Mouse (Mus musculus): ENCODE data around the gene Apoc1. TPM values are rescaled to one million over a fixed set of nuclear protein-coding genes. Genes with fewer than 3 reads are reported as not detected.

Gene Apoc1
- polyA plus RNA-seq, 1 experiment from 2014 or later: 1.5 TPM

DNA sequence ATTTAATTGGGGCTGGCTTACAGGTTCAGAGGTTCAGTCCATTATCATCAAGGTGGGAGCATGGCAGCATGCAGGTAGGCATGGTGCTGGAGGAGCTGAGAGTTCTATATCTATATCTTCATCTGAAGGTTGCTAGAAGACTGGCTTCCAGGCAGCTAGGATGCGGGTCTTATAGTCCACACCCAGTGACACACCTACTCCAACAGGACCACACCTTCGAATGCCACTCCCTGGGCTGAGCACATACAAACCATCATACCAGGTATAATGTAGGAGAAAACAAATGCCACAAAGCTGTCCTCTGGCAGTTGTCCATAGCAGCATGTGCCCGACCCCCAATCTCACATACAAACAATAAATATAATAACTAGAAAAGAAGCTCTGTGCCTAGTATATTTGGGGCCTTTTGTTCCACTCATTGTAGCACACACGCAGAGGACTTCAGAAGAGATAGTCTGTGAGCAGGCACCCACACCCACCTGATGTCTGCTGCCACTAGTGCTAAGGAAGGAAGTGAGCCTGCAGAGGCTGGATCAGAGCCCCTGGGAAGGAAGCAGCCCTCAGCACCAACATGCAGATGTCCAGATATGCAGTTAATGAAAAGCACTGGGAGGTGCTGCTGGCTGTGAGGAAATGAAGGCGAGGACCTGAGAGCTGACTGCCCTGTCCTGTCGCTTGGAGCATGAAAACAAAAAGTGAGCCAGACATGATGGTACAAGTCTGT, 41.2 kb downstream of the Apoc1 start:
- no peak for ATAC-seq (replicated peaks)
- H3K9me3 ChIP-seq: no peaks in the 10 kb centered on the region
- H3K4me1 ChIP-seq: no peaks in the 10 kb centered on the region
- no peak overlapping the region for H3K9ac ChIP-seq
- H3K4me3 ChIP-seq: no peak overlapping the region
- H3K27ac ChIP-seq: no peak overlapping the region
- H3K27me3 ChIP-seq (replicated peaks): no peaks in the 10 kb centered on the region
- 96% methylated on average over 6 of the region's 6 CpGs for WGBS
- H3K36me3 ChIP-seq (replicated peaks): peaks cover 35% of the 10 kb centered on the region
- H3K4me2 ChIP-seq: no peak overlapping the region

DNA sequence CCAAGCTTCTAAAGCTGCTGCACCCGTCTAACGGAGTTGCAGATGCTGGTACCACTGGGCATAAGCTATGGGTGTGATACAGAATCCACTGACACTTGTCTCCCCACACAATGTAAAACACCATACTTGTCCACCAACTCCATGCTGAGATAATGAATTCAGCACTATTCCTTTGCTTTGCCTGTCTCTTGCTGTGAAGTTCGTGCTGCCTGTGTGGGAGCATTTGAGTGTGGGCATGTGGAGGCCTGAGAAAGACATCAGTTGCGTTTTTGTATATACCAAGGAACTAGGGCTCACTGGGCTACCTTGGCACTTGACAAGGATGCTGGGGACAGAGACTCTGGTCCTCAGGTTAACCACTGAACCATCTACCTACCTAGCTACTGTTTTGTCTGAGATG, 51.2 kb downstream of the Apoc1 start:
- Histone ChIP-seq H3K4me3 (no peak overlapping the region), H3K4me1 (no peaks in the 10 kb centered on the region), H3K9ac (no peak overlapping the region), H3K27ac (no peak overlapping the region), H3K27me3 (replicated peaks) (no peaks in the 10 kb centered on the region), H3K9me3 (no peaks in the 10 kb centered on the region), H3K36me3 (replicated peaks) (peaks cover 83% of the 10 kb centered on the region), H3K4me2 (no peak overlapping the region)
- no peak for ATAC-seq (replicated peaks)
- WGBS: 93% methylated on average over 4 of the region's 4 CpGs

Other genes starting within 250 kb of the Apoc1 start
- gene Mark4, start 233.8 kb downstream of the Apoc1 start, polyA plus RNA-seq (2015; fragmentation: Nextera tagmentation; extraction: Ambion mirVana): 20.4 and 20.6 TPM in 2 replicates
- gene Exoc3l2, start 229.3 kb downstream of the Apoc1 start, polyA plus RNA-seq (2015; fragmentation: Nextera tagmentation; extraction: Ambion mirVana): 0.17 and 0.57 TPM in 2 replicates
- gene Bloc1s3, start 184.3 kb downstream of the Apoc1 start, polyA plus RNA-seq (2015; fragmentation: Nextera tagmentation; extraction: Ambion mirVana): 4.8 and 5.0 TPM in 2 replicates
- gene Trappc6a, start 184.3 kb downstream of the Apoc1 start, polyA plus RNA-seq (2015; fragmentation: Nextera tagmentation; extraction: Ambion mirVana): 38.3 and 39.1 TPM in 2 replicates
- 0.74 and 0.95 TPM in 2 replicates for gene Nkpd1, start 174.8 kb downstream of the Apoc1 start, polyA plus RNA-seq (2015; fragmentation: Nextera tagmentation; extraction: Ambion mirVana)
- gene Ppp1r37, start 129.6 kb downstream of the Apoc1 start, polyA plus RNA-seq (2015; fragmentation: Nextera tagmentation; extraction: Ambion mirVana): 44.0 and 48.3 TPM in 2 replicates
- gene Zfp296, start 115.4 kb downstream of the Apoc1 start, polyA plus RNA-seq (2015; fragmentation: Nextera tagmentation; extraction: Ambion mirVana): 0.25 and 0.26 TPM in 2 replicates
- gene Gemin7, start 115.1 kb downstream of the Apoc1 start, polyA plus RNA-seq (2015; fragmentation: Nextera tagmentation; extraction: Ambion mirVana): 142 and 155 TPM in 2 replicates
- gene Clasrp, start 88.2 kb downstream of the Apoc1 start, polyA plus RNA-seq (2015; fragmentation: Nextera tagmentation; extraction: Ambion mirVana): 67.2 and 69.1 TPM in 2 replicates
- 5.5 and 5.9 TPM in 2 replicates for gene Relb, start 63.2 kb downstream of the Apoc1 start, polyA plus RNA-seq (2015; fragmentation: Nextera tagmentation; extraction: Ambion mirVana)
- gene Clptm1, start 27.6 kb downstream of the Apoc1 start, polyA plus RNA-seq (2015; fragmentation: Nextera tagmentation; extraction: Ambion mirVana): 129 and 135 TPM in 2 replicates
- 1.2 TPM in 1 of 2 replicates, not detected in the other for gene Apoc2, start 14.7 kb downstream of the Apoc1 start, polyA plus RNA-seq (2015; fragmentation: Nextera tagmentation; extraction: Ambion mirVana)
- not detected in 2 replicates for gene Gm44805, start 11.2 kb downstream of the Apoc1 start, polyA plus RNA-seq (2015; fragmentation: Nextera tagmentation; extraction: Ambion mirVana)
- not detected in 2 replicates for gene Apoc4, start 11.2 kb downstream of the Apoc1 start, polyA plus RNA-seq (2015; fragmentation: Nextera tagmentation; extraction: Ambion mirVana)
- 385 and 514 TPM in 2 replicates for gene Apoe, start 6.5 kb upstream of the Apoc1 start, polyA plus RNA-seq (2015; fragmentation: Nextera tagmentation; extraction: Ambion mirVana)
- 139 and 156 TPM in 2 replicates for gene Tomm40, start 22.8 kb upstream of the Apoc1 start, polyA plus RNA-seq (2015; fragmentation: Nextera tagmentation; extraction: Ambion mirVana)
- 56.3 and 60.8 TPM in 2 replicates for gene Nectin2, start 57.8 kb upstream of the Apoc1 start, polyA plus RNA-seq (2015; fragmentation: Nextera tagmentation; extraction: Ambion mirVana)
- 12.4 and 13.8 TPM in 2 replicates for gene Bcam, start 78.4 kb upstream of the Apoc1 start, polyA plus RNA-seq (2015; fragmentation: Nextera tagmentation; extraction: Ambion mirVana)
- gene Cblc, start 104.1 kb upstream of the Apoc1 start, polyA plus RNA-seq (2015; fragmentation: Nextera tagmentation; extraction: Ambion mirVana): 0.40 and 0.57 TPM in 2 replicates
- 0.89 and 1.7 TPM in 2 replicates for gene Bcl3, start 130.1 kb upstream of the Apoc1 start, polyA plus RNA-seq (2015; fragmentation: Nextera tagmentation; extraction: Ambion mirVana)
- gene Gm19345, start 159.3 kb upstream of the Apoc1 start, polyA plus RNA-seq (2015; fragmentation: Nextera tagmentation; extraction: Ambion mirVana): 15.2 and 15.4 TPM in 2 replicates
- 1.1 and 1.2 TPM in 2 replicates for gene Ceacam16, start 168.6 kb upstream of the Apoc1 start, polyA plus RNA-seq (2015; fragmentation: Nextera tagmentation; extraction: Ambion mirVana)
- not detected in 2 replicates for gene Ceacam19, start 195.3 kb upstream of the Apoc1 start, polyA plus RNA-seq (2015; fragmentation: Nextera tagmentation; extraction: Ambion mirVana)
- 11.5 and 12.6 TPM in 2 replicates for gene Pvr, start 228.5 kb upstream of the Apoc1 start, polyA plus RNA-seq (2015; fragmentation: Nextera tagmentation; extraction: Ambion mirVana)

All from midbrain, embryonic 15.5 days (tissue).